Mouse (Mus musculus): ENCODE data around the gene Ccdc57.
"Not testable (repeated sequence)": the region's sequence is repeated elsewhere in the genome, so short reads cannot be mapped to it uniquely, and the experiment has no call there.

The Ccdc57 gene

GRCm38 (mm10) chr11:120903159-120903850, 29.4 kb downstream of the Ccdc57 start:
- no peak for DNase-seq (ENCODE audit: low spot score in 2 of 2)

- DNase-seq (ENCODE audit: low spot score in 2 of 2), result no peak
Measured at GRCm38 (mm10) chr11:120902487-120903142, 30.1 kb downstream of the Ccdc57 start.

GRCm38 (mm10) chr11:120901729-120902486, 30.8 kb downstream of the Ccdc57 start:
- no peak for DNase-seq (ENCODE audit: low spot score in 2 of 2)

GRCm38 (mm10) chr11:120900276-120901244, 32.1 kb downstream of the Ccdc57 start:
- no peak for DNase-seq (ENCODE audit: low spot score in 2 of 2)

GRCm38 (mm10) chr11:120898114-120898548, 34.5 kb downstream of the Ccdc57 start:
- DNase-seq (ENCODE audit: low spot score in 2 of 2), result no peak

- DNase-seq (ENCODE audit: low spot score in 2 of 2), result no peak
Measured at GRCm38 (mm10) chr11:120895441-120895840, 37.2 kb downstream of the Ccdc57 start.

- no peak for DNase-seq (ENCODE audit: low spot score in 2 of 2)
Measured at GRCm38 (mm10) chr11:120894397-120894796, 38.3 kb downstream of the Ccdc57 start.

GRCm38 (mm10) chr11:120889216-120889615, 43.5 kb downstream of the Ccdc57 start:
- no peak for DNase-seq (ENCODE audit: low spot score in 2 of 2)

GRCm38 (mm10) chr11:120888718-120889117, 44.0 kb downstream of the Ccdc57 start:
- DNase-seq (ENCODE audit: low spot score in 2 of 2), result no peak

GRCm38 (mm10) chr11:120887502-120887901, 45.2 kb downstream of the Ccdc57 start:
- DNase-seq (ENCODE audit: low spot score in 2 of 2), result no peak

GRCm38 (mm10) chr11:120886462-120886861, 46.2 kb downstream of the Ccdc57 start:
- no peak for DNase-seq (ENCODE audit: low spot score in 2 of 2)

GRCm38 (mm10) chr11:120883601-120884000, 49.1 kb downstream of the Ccdc57 start:
- no peak for DNase-seq (ENCODE audit: low spot score in 2 of 2)

GRCm38 (mm10) chr11:120882931-120883330, 49.7 kb downstream of the Ccdc57 start:
- no peak for DNase-seq (ENCODE audit: low spot score in 2 of 2)

GRCm38 (mm10) chr11:120873206-120873605, 59.5 kb downstream of the Ccdc57 start:
- DNase-seq (ENCODE audit: low spot score in 2 of 2), result no peak

- no peak for DNase-seq (ENCODE audit: low spot score in 2 of 2)
Measured at GRCm38 (mm10) chr11:120871521-120871920, 61.2 kb downstream of the Ccdc57 start.

GRCm38 (mm10) chr11:120865816-120866215, 66.9 kb downstream of the Ccdc57 start:
- no peak for DNase-seq (ENCODE audit: low spot score in 2 of 2)

GRCm38 (mm10) chr11:120862819-120863218, 69.9 kb downstream of the Ccdc57 start:
- no peak for DNase-seq (ENCODE audit: low spot score in 2 of 2)

GRCm38 (mm10) chr11:120855938-120856337, 76.7 kb downstream of the Ccdc57 start:
- DNase-seq (ENCODE audit: low spot score in 2 of 2), result not testable (repeated sequence)

GRCm38 (mm10) chr11:120853788-120854187, 78.9 kb downstream of the Ccdc57 start:
- no peak for DNase-seq (ENCODE audit: low spot score in 2 of 2)

- peak in 1 of 2 experiments; percentile 28 for DNase-seq (ENCODE audit: low spot score in 2 of 2)
Measured at GRCm38 (mm10) chr11:120853158-120853557, 79.5 kb downstream of the Ccdc57 start.
